Mouse (Mus musculus) intestine, embryonic 14.5 days (tissue): ENCODE data around the gene Map2k1. TPM values are rescaled to one million over a fixed set of nuclear protein-coding genes. Genes with fewer than 3 reads are reported as not detected.
"Not testable (repeated sequence)": the region's sequence is repeated elsewhere in the genome, so short reads cannot be mapped to it uniquely, and the experiment has no call there.

Experiments
- ATAC-seq: fragments of 200-750 bp; cut with Nextera tagmentation; replicated peaks from 2 replicates; pipeline ENCODE4 v1.8.0; 2017; ENCODE audit warnings: low read depth, moderate number of reproducible peaks, moderate TSS enrichment, moderate library complexity; ENCODE audit not compliant: low FRiP score, low TSS enrichment
- DNase-seq: peaks from one replicate; pipeline ENCODE4 v3.0.0-alpha.2; 2018; ENCODE audit warnings: low spot score
- H3K27ac ChIP-seq: fragments of 300-500 bp; sonication (generic); 2 replicates; pipeline ENCODE4 v1.5.1; 2014; ENCODE audit warnings: low read depth, mild to moderate bottlenecking, control low read depth
- H3K27me3 ChIP-seq: fragments of 300-500 bp; sonication (generic); replicated peaks from 2 replicates; pipeline ENCODE4 v1.6.1; 2014; ENCODE audit warnings: low read length, control low read depth; ENCODE audit not compliant: control insufficient read depth, insufficient read depth
- H3K36me3 ChIP-seq: fragments of 300-500 bp; sonication (generic); 2 replicates; pipeline ENCODE4 v1.6.1; 2014; ENCODE audit warnings: low read length, control low read depth; ENCODE audit not compliant: control insufficient read depth, insufficient read depth
- H3K4me1 ChIP-seq: fragments of 300-500 bp; sonication (generic); replicated peaks from 2 replicates; pipeline ENCODE4 v1.6.1; 2014; ENCODE audit warnings: low read length, control low read depth, mixed read lengths; ENCODE audit not compliant: control insufficient read depth, insufficient read depth
- H3K4me2 ChIP-seq: fragments of 300-500 bp; sonication (generic); 2 replicates; pipeline ENCODE4 v1.6.1; 2014; ENCODE audit warnings: low read length
- H3K4me3 ChIP-seq: fragments of 300-500 bp; sonication (generic); 2 replicates; pipeline ENCODE4 v1.5.1; 2014; ENCODE audit warnings: low read depth, low read length, control low read depth, mixed read lengths
- H3K9ac ChIP-seq: fragments of 300-500 bp; sonication (generic); 2 replicates; pipeline ENCODE4 v1.6.1; 2014; ENCODE audit warnings: mild to moderate bottlenecking, low read length
- H3K9me3 ChIP-seq: fragments of 300-500 bp; sonication (generic); 2 replicates; pipeline ENCODE4 v1.6.1; 2016; ENCODE audit warnings: low read length, control low read depth; ENCODE audit not compliant: control insufficient read depth
- WGBS: fragments of 180-500 bp; shearing (Covaris S2); extraction: QIAGEN DNeasy Blood & Tissue Kit; methylation state at CpG from one replicate; pipeline ENCODE4 v1.1.7; 2014; 5-methylcytosine and 5-hydroxymethylcytosine counted together
- polyA plus RNA-seq: library from polyadenylated mRNA; unstranded; fragments of >200 nt; fragmentation: Nextera tagmentation; extraction: Ambion mirVana; gene quantifications from 2 replicates; pipeline ENCODE4 v1.2.1, GENCODE M21; 2014

Map2k1 gene
- polyA plus RNA-seq, 1 experiment from 2014 or later = 90.9 TPM

- no peak for DNase-seq
- no peak overlapping the region for H3K4me3 ChIP-seq
- H3K4me2 ChIP-seq = no peak overlapping the region
- no peaks in the 10 kb centered on the region for H3K27me3 ChIP-seq
- no peak overlapping the region for H3K27ac ChIP-seq
- ATAC-seq = no peak
- no peaks in the 10 kb centered on the region for H3K9me3 ChIP-seq
- 77% methylated on average over 4 of the region's 4 CpGs for WGBS
- no peaks in the 10 kb centered on the region for H3K4me1 ChIP-seq
- H3K9ac ChIP-seq = no peak overlapping the region
- no peaks in the 10 kb centered on the region for H3K36me3 ChIP-seq
Observed at GRCm38 (mm10) chr9:64274291-64274690, 20.9 kb upstream of the Map2k1 start.

GRCm38 (mm10) chr9:64273757-64274156 is 20.3 kb upstream of the Map2k1 start:
- no peak overlapping the region for H3K4me3 ChIP-seq
- H3K4me1 ChIP-seq = no peaks in the 10 kb centered on the region
- no peak overlapping the region for H3K27ac ChIP-seq
- DNase-seq (no peak), ATAC-seq (no peak)
- H3K4me2 ChIP-seq = no peak overlapping the region
- WGBS = 78% methylated on average over 4 of the region's 4 CpGs
- no peak overlapping the region for H3K9ac ChIP-seq
- no peaks in the 10 kb centered on the region for H3K27me3 ChIP-seq
- H3K36me3 ChIP-seq = no peaks in the 10 kb centered on the region
- no peaks in the 10 kb centered on the region for H3K9me3 ChIP-seq

GRCm38 (mm10) chr9:64272611-64273010 is 19.2 kb upstream of the Map2k1 start:
- ATAC-seq (no peak), DNase-seq (peak; percentile 65)
- Histone ChIP-seq H3K36me3 (no peaks in the 10 kb centered on the region), H3K4me2 (no peak overlapping the region), H3K9me3 (no peaks in the 10 kb centered on the region), H3K9ac (no peak overlapping the region), H3K27me3 (no peaks in the 10 kb centered on the region), H3K4me1 (no peaks in the 10 kb centered on the region), H3K27ac (no peak overlapping the region), H3K4me3 (no peak overlapping the region)
- whole genome bisulfite sequencing = 42% methylated on average over 7 of the region's 7 CpGs

GRCm38 (mm10) chr9:64271249-64271648 is 17.8 kb upstream of the Map2k1 start:
- H3K4me3 ChIP-seq = no peak overlapping the region
- no peaks in the 10 kb centered on the region for H3K36me3 ChIP-seq
- H3K9ac ChIP-seq = no peak overlapping the region
- no peak overlapping the region for H3K4me2 ChIP-seq
- no peaks in the 10 kb centered on the region for H3K9me3 ChIP-seq
- DNase-seq (no peak), ATAC-seq (no peak)
- no peak overlapping the region for H3K27ac ChIP-seq
- WGBS = 57% methylated on average over 3 of the region's 3 CpGs
- H3K27me3 ChIP-seq = no peaks in the 10 kb centered on the region
- no peaks in the 10 kb centered on the region for H3K4me1 ChIP-seq

- H3K9ac ChIP-seq, H3K9me3 ChIP-seq, DNase-seq, H3K4me3 ChIP-seq, H3K4me2 ChIP-seq, H3K27ac ChIP-seq, H3K27me3 ChIP-seq, ATAC-seq, H3K4me1 ChIP-seq, H3K36me3 ChIP-seq: not testable (repeated sequence)
- WGBS = 93% methylated on average over 8 of the region's 8 CpGs
Observed at GRCm38 (mm10) chr9:64268836-64269235, 15.4 kb upstream of the Map2k1 start.

- no peak for DNase-seq
- no peaks in the 10 kb centered on the region for H3K9me3 ChIP-seq
- H3K9ac ChIP-seq = no peak overlapping the region
- H3K27ac ChIP-seq = no peak overlapping the region
- H3K4me2 ChIP-seq = no peak overlapping the region
- H3K27me3 ChIP-seq = no peaks in the 10 kb centered on the region
- WGBS = 80% methylated on average over 10 of the region's 10 CpGs
- H3K36me3 ChIP-seq = no peaks in the 10 kb centered on the region
- ATAC-seq = no peak
- H3K4me1 ChIP-seq = no peaks in the 10 kb centered on the region
- no peak overlapping the region for H3K4me3 ChIP-seq
Observed at GRCm38 (mm10) chr9:64268196-64268595, 14.8 kb upstream of the Map2k1 start.

GRCm38 (mm10) chr9:64267231-64267630 is 13.8 kb upstream of the Map2k1 start:
- peak; percentile 21 for DNase-seq
- WGBS = 93% methylated on average over 1 of the region's 1 CpGs
- H3K4me3 ChIP-seq = no peak overlapping the region
- no peak overlapping the region for H3K4me2 ChIP-seq
- ATAC-seq = no peak
- no peaks in the 10 kb centered on the region for H3K9me3 ChIP-seq
- H3K36me3 ChIP-seq = no peaks in the 10 kb centered on the region
- H3K9ac ChIP-seq = no peak overlapping the region
- no peak overlapping the region for H3K27ac ChIP-seq
- H3K27me3 ChIP-seq = no peaks in the 10 kb centered on the region
- no peaks in the 10 kb centered on the region for H3K4me1 ChIP-seq

- DNase-seq = peak; percentile 33
- Histone ChIP-seq H3K4me2 (no peak overlapping the region), H3K27me3 (no peaks in the 10 kb centered on the region), H3K9me3 (no peaks in the 10 kb centered on the region), H3K27ac (no peak overlapping the region), H3K4me3 (no peak overlapping the region), H3K36me3 (no peaks in the 10 kb centered on the region), H3K9ac (no peak overlapping the region), H3K4me1 (no peaks in the 10 kb centered on the region)
- 44% methylated on average over 1 of the region's 1 CpGs for WGBS
- ATAC-seq = no peak
Observed at GRCm38 (mm10) chr9:64264813-64265212, 11.4 kb upstream of the Map2k1 start.

- H3K27me3 ChIP-seq = no peaks in the 10 kb centered on the region
- H3K4me2 ChIP-seq = no peak overlapping the region
- H3K4me1 ChIP-seq = no peaks in the 10 kb centered on the region
- no peak overlapping the region for H3K4me3 ChIP-seq
- DNase-seq (no peak), ATAC-seq (no peak)
- no peaks in the 10 kb centered on the region for H3K36me3 ChIP-seq
- no peak overlapping the region for H3K9ac ChIP-seq
- WGBS = 76% methylated on average over 4 of the region's 4 CpGs
- H3K9me3 ChIP-seq = no peaks in the 10 kb centered on the region
- no peak overlapping the region for H3K27ac ChIP-seq
Observed at GRCm38 (mm10) chr9:64261023-64261422, 7.6 kb upstream of the Map2k1 start.
